Mouse (Mus musculus) CH12.LX (cell line): ENCODE measurements at regions not wholly inside any gene's neighbourhood (a gene's known extent, or its start where the extent isn't known, plus 50 kb on each side); places are given as distances from the start of the nearest gene placed in this dataset.

ENCODE experiments used
- DNase-seq: peaks from one replicate; pipeline ENCODE4 v3.0.0-alpha.2; 2013; ENCODE audit errors: extremely low read depth
- H3K27ac ChIP-seq: 2 replicates; pipeline ENCODE4 v1.5.1; 2012; ENCODE audit warnings: low read depth, mild to moderate bottlenecking, control low read depth, moderate library complexity; ENCODE audit not compliant: insufficient read depth
- H3K27me3 ChIP-seq: replicated peaks from 2 replicates; pipeline ENCODE3; 2012; ENCODE audit warnings: inconsistent platforms
- H3K36me3 ChIP-seq, 2 experiments: replicated peaks in 1 of 2; 2 replicates each; pipeline versions ENCODE3 to v1.6.1; 2012; ENCODE audit warnings: inconsistent platforms in 1 of 2, low read length in 1 of 2, mild to moderate bottlenecking in 1 of 2, mixed read lengths in 1 of 2, moderate library complexity in 1 of 2; ENCODE audit not compliant: control insufficient read depth in 1 of 2, insufficient read depth in 1 of 2
- H3K4me1 ChIP-seq, 2 experiments: 2 replicates each; pipeline ENCODE4 v1.6.1; 2012; ENCODE audit warnings: inconsistent platforms in 1 of 2, moderate library complexity in 1 of 2; ENCODE audit not compliant: insufficient read depth in 2 of 2, control insufficient read depth in 1 of 2
- H3K4me2 ChIP-seq: 2 replicates; pipeline ENCODE4 v1.6.1; 2012; ENCODE audit warnings: low read depth, mild to moderate bottlenecking, control low read depth; ENCODE audit not compliant: poor library complexity, insufficient read depth, severe bottlenecking
- H3K4me3 ChIP-seq, 3 experiments: fragments of 150-350 bp in 1 of 3; sonication (generic) in 1 of 3; replicated peaks in 1 of 3; 2 replicates each; pipeline versions ENCODE3 to v1.5.1; 2011 to 2012; ENCODE audit warnings: low read depth in 2 of 3, low read length in 2 of 3, mild to moderate bottlenecking in 2 of 3, moderate library complexity in 2 of 3, control low read depth in 1 of 3, improper control_type of control experiment in 1 of 3, inconsistent platforms in 1 of 3, mixed read lengths in 1 of 3; ENCODE audit not compliant: poor library complexity in 1 of 3
- H3K79me2 ChIP-seq: replicated peaks from 2 replicates; pipeline ENCODE4 v1.6.1; 2012; ENCODE audit warnings: mild to moderate bottlenecking, moderate library complexity; ENCODE audit not compliant: control insufficient read depth, poor library complexity, insufficient read depth, severe bottlenecking; ENCODE audit errors: extremely low read depth
- H3K9ac ChIP-seq: 2 replicates; pipeline ENCODE4 v1.6.1; 2012; ENCODE audit warnings: low read depth, mild to moderate bottlenecking, control low read depth, moderate library complexity; ENCODE audit not compliant: insufficient read depth
- H3K9me3 ChIP-seq: replicated peaks from 2 replicates; pipeline ENCODE3; 2012; ENCODE audit warnings: low read length, inconsistent platforms, mixed read lengths
- BHLHE40 ChIP-seq: IDR thresholded peaks from 2 replicates; pipeline ENCODE4 v1.6.1; 2011; ENCODE audit warnings: mild to moderate bottlenecking, low read depth, low read length, improper control_type of control experiment
- CHD2 ChIP-seq: IDR thresholded peaks from 2 replicates; pipeline ENCODE4 v1.6.1; 2011; ENCODE audit warnings: low read length, improper control_type of control experiment
- CTCF ChIP-seq, 2 experiments: IDR thresholded peaks in 1 of 2; conservative IDR thresholded peaks in 1 of 2; 2 replicates each; pipeline ENCODE4 v1.5.1; 2011 to 2012; ENCODE audit warnings: low read depth in 2 of 2, low read length in 2 of 2, improper control_type of control experiment in 1 of 2, inconsistent platforms in 1 of 2, mild to moderate bottlenecking in 1 of 2, moderate library complexity in 1 of 2
- E2F4 ChIP-seq: IDR thresholded peaks from 2 replicates; pipeline ENCODE4 v1.6.1; 2011; ENCODE audit warnings: low read depth, low read length, improper control_type of control experiment; ENCODE audit not compliant: insufficient replicate concordance
- ELF1 ChIP-seq: IDR thresholded peaks from 2 replicates; pipeline ENCODE4 v1.6.1; 2014; ENCODE audit warnings: low read depth, mild to moderate bottlenecking, inconsistent platforms, low read length, improper control_type of control experiment
- GABPA ChIP-seq: IDR thresholded peaks from 2 replicates; pipeline ENCODE4 v1.6.1; 2012; ENCODE audit warnings: low read depth, low read length, improper control_type of control experiment, inconsistent platforms; ENCODE audit not compliant: insufficient replicate concordance
- HCFC1 ChIP-seq: IDR thresholded peaks from 2 replicates; pipeline ENCODE4 v1.6.1; 2012; ENCODE audit warnings: low read depth, mild to moderate bottlenecking, inconsistent platforms, low read length, improper control_type of control experiment
- IRF4 ChIP-seq: IDR thresholded peaks from 2 replicates; pipeline ENCODE4 v1.6.1; 2014; ENCODE audit warnings: low read depth, mild to moderate bottlenecking, inconsistent platforms, low read length, improper control_type of control experiment
- JUN ChIP-seq: IDR thresholded peaks from 2 replicates; pipeline ENCODE4 v1.6.1; 2011; ENCODE audit warnings: low read depth, mild to moderate bottlenecking, low read length, improper control_type of control experiment, moderate library complexity; ENCODE audit not compliant: insufficient read depth
- KAT2A ChIP-seq: IDR thresholded peaks from 2 replicates; pipeline ENCODE4 v1.6.1; 2012; ENCODE audit warnings: low read length, improper control_type of control experiment, inconsistent platforms; ENCODE audit not compliant: insufficient replicate concordance
- MAFK ChIP-seq: IDR thresholded peaks from 2 replicates; pipeline ENCODE4 v1.6.1; 2011; ENCODE audit warnings: low read length, improper control_type of control experiment; ENCODE audit not compliant: insufficient replicate concordance
- MAX ChIP-seq: IDR thresholded peaks from 2 replicates; pipeline ENCODE4 v1.6.1; 2011; ENCODE audit warnings: low read length, improper control_type of control experiment
- MXI1 ChIP-seq: IDR thresholded peaks from 2 replicates; pipeline ENCODE4 v1.6.1; 2011; ENCODE audit warnings: mild to moderate bottlenecking, low read depth, low read length, improper control_type of control experiment
- POLR2A ChIP-seq: IDR thresholded peaks from 2 replicates; pipeline ENCODE4 v1.6.1; 2011; ENCODE audit warnings: low read depth, mild to moderate bottlenecking, improper control_type of control experiment, low read length
- POLR2AphosphoS2 ChIP-seq: IDR thresholded peaks from 2 replicates; pipeline ENCODE4 v1.6.1; 2011; ENCODE audit warnings: low read depth, low read length, improper control_type of control experiment
- SMC3 ChIP-seq: IDR thresholded peaks from 2 replicates; pipeline ENCODE4 v1.6.1; 2011; ENCODE audit warnings: low read depth, low read length, improper control_type of control experiment
- TBP ChIP-seq: conservative IDR thresholded peaks from 2 replicates; pipeline ENCODE4 v1.6.1; 2011; ENCODE audit warnings: low read depth, low read length, improper control_type of control experiment
- UBTF ChIP-seq: IDR thresholded peaks from 2 replicates; pipeline ENCODE4 v1.6.1; 2012; ENCODE audit warnings: low read depth, mild to moderate bottlenecking, inconsistent platforms, low read length, improper control_type of control experiment, moderate library complexity
- USF2 ChIP-seq: conservative IDR thresholded peaks from 2 replicates; pipeline ENCODE4 v1.6.1; 2011; ENCODE audit warnings: low read depth, low read length, improper control_type of control experiment
- ZC3H11A ChIP-seq: IDR thresholded peaks from 2 replicates; pipeline ENCODE4 v1.6.1; 2012; ENCODE audit warnings: low read depth, mild to moderate bottlenecking, inconsistent platforms, low read length, improper control_type of control experiment
- ZKSCAN1 ChIP-seq: IDR thresholded peaks from 2 replicates; pipeline ENCODE4 v1.6.1; 2012; ENCODE audit warnings: low read depth, inconsistent platforms, low read length, improper control_type of control experiment, borderline replicate concordance
- ZMIZ1 ChIP-seq: IDR thresholded peaks from 2 replicates; pipeline ENCODE4 v1.6.1; 2012; ENCODE audit warnings: low read depth, mild to moderate bottlenecking, inconsistent platforms, low read length, improper control_type of control experiment
- dilution Hi-C: fragments of 300-500 bp; cut with MboI; formaldehyde crosslinking; loops from 2 replicates; pipeline ENCODE4 v1.14.3; 2020; ENCODE audit warnings: low sequenced_read_pairs; ENCODE audit not compliant: extremely low pct_unique_long_range_greater_than_20kb, extremely low pct_ligation_motif_present
- in situ Hi-C: fragments of 300-500 bp; cut with MboI; formaldehyde crosslinking; loops from 3 replicates; pipeline ENCODE4 v1.14.3; 2019; ENCODE audit warnings: low sequenced_read_pairs, low pct_ligation_motif_present, low pct_unique_long_range_greater_than_20kb, mixed read lengths

DNA sequence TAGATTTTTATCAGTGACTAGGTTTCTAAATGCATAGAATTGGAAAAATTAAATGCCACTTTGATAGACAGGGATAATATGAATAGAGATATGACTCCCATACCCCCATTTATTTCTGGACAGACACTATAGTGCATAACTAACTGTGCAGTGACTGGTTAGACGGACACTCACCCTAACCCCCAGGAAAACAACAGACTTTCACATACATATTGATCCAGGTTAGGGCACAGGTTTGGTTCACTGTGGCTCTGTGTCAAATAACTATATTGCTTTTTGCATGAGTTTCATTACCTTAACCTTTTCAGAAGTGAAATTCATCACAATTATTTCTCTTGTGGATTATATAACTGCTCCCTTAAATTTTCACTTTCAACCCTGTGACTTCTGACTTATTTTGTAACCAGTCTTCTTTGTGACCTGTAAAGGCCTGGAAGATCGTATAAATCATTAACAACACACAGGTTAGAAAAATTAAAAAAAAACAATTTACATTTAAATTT lies 155.6 kb upstream of the Cypt12 start:
- no peak for TF ChIP-seq ZC3H11A
- TF ChIP-seq KAT2A, result no peak
- no peak for TF ChIP-seq SMC3
- TF ChIP-seq USF2, result no peak
- no peak for TF ChIP-seq JUN
- no peak for TF ChIP-seq MAX
- TF ChIP-seq UBTF, result no peak
- TF ChIP-seq ZKSCAN1, result no peak
- TF ChIP-seq MXI1, result no peak
- no peak for TF ChIP-seq ZMIZ1
- TF ChIP-seq MAFK, result no peak
- no peak for TF ChIP-seq IRF4
- no peak for TF ChIP-seq CHD2
- no peak for TF ChIP-seq ELF1
- TF ChIP-seq POLR2AphosphoS2, result no peak
- H3K9ac ChIP-seq, result no peak overlapping the region
- no peaks in the 10 kb centered on the region for H3K79me2 ChIP-seq
- H3K4me3 ChIP-seq, result no peak overlapping the region
- in situ Hi-C loops, result no loop called here
- no peak overlapping the region for H3K27ac ChIP-seq
- no peaks in the 10 kb centered on the region for H3K36me3 ChIP-seq
- H3K27me3 ChIP-seq, result no peaks in the 10 kb centered on the region
- no peak for DNase-seq
- H3K9me3 ChIP-seq, result peaks cover 58% of the 10 kb centered on the region
- dilution Hi-C loops, result no loop called here
- no peak overlapping the region for H3K4me2 ChIP-seq
- H3K4me1 ChIP-seq, result no peaks in the 10 kb centered on the region

DNA sequence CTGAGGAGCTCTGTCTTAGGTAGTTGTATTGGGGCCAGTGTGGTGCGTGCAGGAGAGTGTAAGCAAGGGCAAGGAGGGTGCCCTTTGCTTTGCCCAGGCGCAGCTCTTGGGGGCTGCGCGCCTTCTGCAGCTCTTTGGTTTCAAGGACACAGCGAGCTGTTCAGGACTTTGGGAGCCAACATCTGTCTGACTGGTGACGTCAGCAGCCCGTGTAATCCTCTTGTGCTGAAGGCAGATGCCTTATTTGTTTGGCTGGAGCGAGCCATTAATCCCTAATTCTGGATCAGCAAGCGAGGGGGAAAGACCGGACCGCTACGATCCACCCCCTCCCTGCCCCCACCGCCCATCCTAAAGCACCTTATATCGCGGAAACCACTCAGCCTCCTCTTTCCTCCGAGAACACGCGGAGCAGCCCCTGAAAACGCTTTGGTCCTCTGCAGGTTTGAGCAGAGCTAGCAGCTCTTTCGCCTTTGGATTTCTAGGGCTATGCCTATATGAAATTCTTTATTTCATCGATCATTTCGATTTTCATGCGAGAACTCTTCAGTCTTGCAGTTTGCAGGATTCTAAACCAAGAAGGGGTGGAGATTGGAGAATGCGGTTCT lies 154.5 kb upstream of the Cypt12 start:
- Histone ChIP-seq H3K9me3 (peaks cover 49% of the 10 kb centered on the region), H3K4me2 (no peak overlapping the region), H3K27ac (no peak overlapping the region), H3K4me1 (no peaks in the 10 kb centered on the region), H3K9ac (no peak overlapping the region), H3K27me3 (no peaks in the 10 kb centered on the region)
- in situ Hi-C loops, result no loop called here
- dilution Hi-C loops, result no loop called here
- no peak for DNase-seq
- no peak for TF ChIP-seq MAX
- TF ChIP-seq ZKSCAN1, result no peak
- TF ChIP-seq HCFC1, result no peak
- no peak for TF ChIP-seq SMC3
- TF ChIP-seq GABPA, result no peak
- no peak for TF ChIP-seq POLR2A
- TF ChIP-seq KAT2A, result no peak
- TF ChIP-seq UBTF, result no peak
- no peak for TF ChIP-seq BHLHE40
- no peak for TF ChIP-seq TBP
- no peak for TF ChIP-seq ZMIZ1
- TF ChIP-seq CTCF (conservative IDR thresholded peaks at IDR 0.05 in 1 of 2, IDR thresholded peaks at IDR 0.05 in 1 of 2; ENCODE audit: low read depth in 2 of 2, low read length in 2 of 2), result no peak
- TF ChIP-seq E2F4, result no peak
- TF ChIP-seq, all 38 proteins: peak for 0
- no peaks in the 10 kb centered on the region for H3K36me3 ChIP-seq
- H3K79me2 ChIP-seq, result no peaks in the 10 kb centered on the region
- no peak overlapping the region for H3K4me3 ChIP-seq
